Mouse (Mus musculus) heart, embryonic 14.5 days (tissue): ENCODE data around the gene Hist1h2ab. TPM values are rescaled to one million over a fixed set of nuclear protein-coding genes. Genes with fewer than 3 reads are reported as not detected.
"Not testable (repeated sequence)": the region's sequence is repeated elsewhere in the genome, so short reads cannot be mapped to it uniquely, and the experiment has no call there.

Experiments
- ATAC-seq: fragments of 200-750 bp; cut with Nextera tagmentation; 2 replicates; pipeline ENCODE4 v1.8.0; 2017; ENCODE audit warnings: low read depth, moderate TSS enrichment; ENCODE audit not compliant: insufficient number of reproducible peaks, insufficient read depth, low FRiP score
- H3K27ac ChIP-seq, 2 experiments: fragments of 200-500 bp in 1 of 2; fragments of 300-500 bp in 1 of 2; sonication (generic) in 1 of 2; replicated peaks in 1 of 2; 2 replicates each; pipeline ENCODE4 v1.5.1; 2012 to 2014; ENCODE audit warnings: low read depth in 2 of 2, low read length in 2 of 2, control low read depth in 1 of 2, mild to moderate bottlenecking in 1 of 2, mixed read lengths in 1 of 2; ENCODE audit not compliant: control insufficient read depth in 1 of 2, insufficient read depth in 1 of 2
- H3K27me3 ChIP-seq: fragments of 300-500 bp; sonication (generic); 2 replicates; pipeline ENCODE4 v1.6.1; 2014; ENCODE audit warnings: mild to moderate bottlenecking, low read length, control low read depth; ENCODE audit not compliant: control insufficient read depth, insufficient read depth
- H3K36me3 ChIP-seq: fragments of 300-500 bp; sonication (generic); 2 replicates; pipeline ENCODE4 v1.6.1; 2014; ENCODE audit warnings: mild to moderate bottlenecking, control low read depth, low read length, mixed read lengths; ENCODE audit not compliant: control insufficient read depth, insufficient read depth
- H3K4me1 ChIP-seq, 2 experiments: fragments of 200-500 bp in 1 of 2; fragments of 300-500 bp in 1 of 2; sonication (generic) in 1 of 2; 2 replicates each; pipeline ENCODE4 v1.6.1; 2012 to 2014; ENCODE audit warnings: low read length in 2 of 2, control low read depth in 1 of 2, mixed read lengths in 1 of 2; ENCODE audit not compliant: control insufficient read depth in 2 of 2, insufficient read depth in 2 of 2
- H3K4me2 ChIP-seq: fragments of 300-500 bp; sonication (generic); 2 replicates; pipeline ENCODE4 v1.6.1; 2014; ENCODE audit warnings: mild to moderate bottlenecking, low read length
- H3K4me3 ChIP-seq, 2 experiments: fragments of 200-500 bp in 1 of 2; fragments of 300-500 bp in 1 of 2; sonication (generic) in 1 of 2; 2 replicates each; pipeline ENCODE4 v1.5.1; 2012 to 2014; ENCODE audit warnings: low read length in 2 of 2, mild to moderate bottlenecking in 2 of 2, control low read depth in 1 of 2, low read depth in 1 of 2, moderate library complexity in 1 of 2; ENCODE audit not compliant: control insufficient read depth in 1 of 2, insufficient read depth in 1 of 2
- H3K9ac ChIP-seq: fragments of 300-500 bp; sonication (generic); 2 replicates; pipeline ENCODE4 v1.6.1; 2014; ENCODE audit warnings: mild to moderate bottlenecking, low read length
- H3K9me3 ChIP-seq: fragments of 300-500 bp; sonication (generic); 2 replicates; pipeline ENCODE4 v1.6.1; 2016; ENCODE audit warnings: low read length, control low read depth; ENCODE audit not compliant: control insufficient read depth
- WGBS: fragments of 180-500 bp; shearing (Covaris S2); extraction: QIAGEN DNeasy Blood & Tissue Kit; methylation state at CpG from one replicate; pipeline ENCODE4 v1.1.7; 2014; 5-methylcytosine and 5-hydroxymethylcytosine counted together
- polyA plus RNA-seq: library from polyadenylated mRNA; unstranded; fragments of >200 nt; fragmentation: Nextera tagmentation; extraction: Ambion mirVana; gene quantifications from 2 replicates; pipeline ENCODE4 v1.2.1, GENCODE M21; 2014

Gene Hist1h2ab
- polyA plus RNA-seq, 1 experiment from 2014 or later = 14.5 TPM

GRCm38 (mm10) chr13:23749563-23750121 lies 1.3 kb upstream of the Hist1h2ab start:
- Histone ChIP-seq H3K27me3 (no peaks in the 10 kb centered on the region), H3K9ac (no peak overlapping the region), H3K4me1 (peaks cover 0 to 21% of the 10 kb centered on the region in 2 experiments; a peak in 2 of 4 replicates), H3K4me2 (no peak overlapping the region), H3K9me3 (no peaks in the 10 kb centered on the region), H3K36me3 (no peaks in the 10 kb centered on the region), H3K4me3 (no peak overlapping the region), H3K27ac (peak overlapping the region in 1 of 2 experiments; percentile 17; a peak in 1 of 4 replicates)
- WGBS = 88% methylated on average over 5 of the region's 5 CpGs
- ATAC-seq = no peak

GRCm38 (mm10) chr13:23751478-23751956 lies 591 bp downstream of the Hist1h2ab start:
- 3% methylated on average over 11 of the region's 11 CpGs for WGBS
- peak overlapping the region; percentile 93 to 94 for H3K27ac ChIP-seq
- ATAC-seq = no peak

GRCm38 (mm10) chr13:23752067-23752741 lies 1.3 kb downstream of the Hist1h2ab start, which contains the start of gene Hist1h3b:
Gene Hist1h3b, plus strand, starts transcription at chr13:23752267.
- peak within 1 kb of the TSS; percentile 70 for H3K4me2 ChIP-seq
- ATAC-seq = peak; percentile 78
- H3K27ac ChIP-seq = peak within 1 kb of the TSS; percentile 93 to 94
- H3K4me1 ChIP-seq = peaks cover 0 to 18% of the 10 kb centered on the region in 2 experiments; a peak in 2 of 4 replicates
- H3K27me3 ChIP-seq, H3K9me3 ChIP-seq, H3K36me3 ChIP-seq: not testable (repeated sequence)
- under 1% methylated on average over 16 of the region's 47 CpGs for WGBS
- peak within 1 kb of the TSS; percentile 41 to 51 for H3K4me3 ChIP-seq
- H3K9ac ChIP-seq = peak within 1 kb of the TSS; percentile 76

More at GRCm38 (mm10) chr13:23751478-23751956, 591 bp downstream of the Hist1h2ab start:
- peak overlapping the region; percentile 41 to 51 for H3K4me3 ChIP-seq
- H3K4me2 ChIP-seq = peak overlapping the region; percentile 70
- H3K27me3 ChIP-seq = no peaks in the 10 kb centered on the region
- H3K36me3 ChIP-seq = no peaks in the 10 kb centered on the region
- H3K9ac ChIP-seq = peak overlapping the region; percentile 73
- H3K9me3 ChIP-seq = no peaks in the 10 kb centered on the region
- peaks cover 0 to 21% of the 10 kb centered on the region in 2 experiments; a peak in 2 of 4 replicates for H3K4me1 ChIP-seq

- H3K4me1 ChIP-seq = peaks cover 0 to 14% of the 10 kb centered on the region in 2 experiments; a peak in 2 of 4 replicates
- ATAC-seq = no peak
- peak overlapping the region; percentile 57 to 68; a peak in 3 of 4 replicates for H3K27ac ChIP-seq
- WGBS = 6% methylated on average over 6 of the region's 6 CpGs
- no peaks in the 10 kb centered on the region for H3K9me3 ChIP-seq
- H3K36me3 ChIP-seq = no peaks in the 10 kb centered on the region
- peak overlapping the region; percentile 70 for H3K4me2 ChIP-seq
- H3K4me3 ChIP-seq = peak overlapping the region; percentile 41 to 44
- peak overlapping the region; percentile 76 for H3K9ac ChIP-seq
- H3K27me3 ChIP-seq = no peaks in the 10 kb centered on the region
Observed at GRCm38 (mm10) chr13:23752742-23753172, 1.8 kb downstream of the Hist1h2ab start.

- Histone ChIP-seq H3K4me2 (peak overlapping the region; percentile 70), H3K36me3 (no peaks in the 10 kb centered on the region), H3K4me3 (peak overlapping the region in 1 of 2 experiments; percentile 41; a peak in 1 of 4 replicates), H3K27ac (no peak overlapping the region; a peak in 1 of 4 replicates), H3K9ac (peak overlapping the region; percentile 76), H3K9me3 (no peaks in the 10 kb centered on the region), H3K4me1 (peaks cover 0 to 9% of the 10 kb centered on the region in 2 experiments; a peak in 2 of 4 replicates), H3K27me3 (no peaks in the 10 kb centered on the region)
- no peak for ATAC-seq
- WGBS = 64% methylated on average over 4 of the region's 4 CpGs
Observed at GRCm38 (mm10) chr13:23753314-23754078, 2.6 kb downstream of the Hist1h2ab start.

- H3K9me3 ChIP-seq = no peaks in the 10 kb centered on the region
- H3K4me2 ChIP-seq = no peak overlapping the region
- H3K4me3 ChIP-seq = no peak overlapping the region
- no peak for ATAC-seq
- H3K27me3 ChIP-seq = no peaks in the 10 kb centered on the region
- peaks cover 0 to 10% of the 10 kb centered on the region in 2 experiments; a peak in 2 of 4 replicates for H3K4me1 ChIP-seq
- H3K27ac ChIP-seq = no peak overlapping the region
- H3K36me3 ChIP-seq = no peaks in the 10 kb centered on the region
- H3K9ac ChIP-seq = no peak overlapping the region
Observed at GRCm38 (mm10) chr13:23755000-23755399, 4.1 kb downstream of the Hist1h2ab start.

- Histone ChIP-seq H3K27ac (peak within 1 kb of the TSS; percentile 61 to 86), H3K9me3 (no peaks in the 10 kb centered on the region), H3K9ac (peak within 1 kb of the TSS; percentile 67), H3K27me3 (no peaks in the 10 kb centered on the region), H3K36me3 (no peaks in the 10 kb centered on the region), H3K4me1 (peaks cover 0 to 14% of the 10 kb centered on the region in 2 experiments; a peak in 2 of 4 replicates), H3K4me2 (peak within 1 kb of the TSS; percentile 60), H3K4me3 (peak within 1 kb of the TSS; percentile 22 to 50)
- peak; percentile 75 for ATAC-seq
- WGBS = 0% methylated on average over 17 of the region's 22 CpGs
Observed at GRCm38 (mm10) chr13:23756790-23757189, 5.9 kb downstream of the Hist1h2ab start, which contains the start of gene Hist1h4b. Gene Hist1h4b, plus strand, starts transcription at chr13:23757013.
